Mouse (Mus musculus): ENCODE measurements around the gene Cdkn1c. TPM values are rescaled to one million over a fixed set of nuclear protein-coding genes. Genes with fewer than 3 reads are reported as not detected.

Gene Cdkn1c
- polyA plus RNA-seq, 1 experiment from 2014 or later: 0.06 TPM

DNA sequence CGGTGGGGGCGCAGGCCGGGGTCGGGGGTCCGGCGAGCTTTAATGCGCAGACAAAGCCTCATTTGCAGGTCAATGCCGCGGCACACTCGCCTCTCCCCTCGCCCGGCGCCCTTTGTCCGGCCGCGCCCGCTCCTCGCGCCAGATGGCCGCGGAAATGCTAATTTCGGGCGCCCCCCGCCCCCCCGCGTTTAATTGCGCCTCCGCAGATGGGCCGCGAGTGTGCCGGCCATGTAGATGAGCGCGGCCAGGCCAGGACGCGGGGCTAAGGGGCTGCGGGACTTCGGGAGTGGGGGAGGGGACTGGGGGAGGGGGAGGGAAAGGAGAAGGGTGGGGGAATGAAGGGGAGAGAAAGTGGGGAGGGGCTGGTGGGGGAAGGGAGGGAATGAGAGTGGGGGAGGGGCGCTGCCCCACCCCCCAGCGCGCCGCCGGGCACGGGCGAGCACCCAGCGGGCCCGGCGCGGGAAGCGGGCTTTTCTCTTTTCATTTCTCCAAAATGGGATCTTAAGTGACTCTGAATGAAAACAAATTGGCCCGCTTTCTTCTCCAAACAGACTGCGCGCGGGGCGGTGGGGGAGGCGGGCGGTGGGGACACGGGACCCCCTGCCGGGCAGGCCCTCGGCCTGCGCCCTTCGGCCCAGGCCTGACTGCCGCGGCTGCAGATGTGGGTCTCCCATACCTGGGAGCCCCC lies 22.8 kb downstream of the Cdkn1c start:
- ChIA-PET POLR2A (no interaction called here), CTCF (no interaction called here)
- DNase-seq (ENCODE audit: low read depth, low spot score) (no peak), ATAC-seq (no peak)
- in situ Hi-C loops (cut with MboI; ENCODE audit: low pct_unique_long_range_greater_than_20kb): no loop called here
- no peak for TF ChIP-seq CTCF (IDR thresholded peaks at IDR 0.05)
- no peaks in the 10 kb centered on the region for H3K27me3 ChIP-seq

DNA sequence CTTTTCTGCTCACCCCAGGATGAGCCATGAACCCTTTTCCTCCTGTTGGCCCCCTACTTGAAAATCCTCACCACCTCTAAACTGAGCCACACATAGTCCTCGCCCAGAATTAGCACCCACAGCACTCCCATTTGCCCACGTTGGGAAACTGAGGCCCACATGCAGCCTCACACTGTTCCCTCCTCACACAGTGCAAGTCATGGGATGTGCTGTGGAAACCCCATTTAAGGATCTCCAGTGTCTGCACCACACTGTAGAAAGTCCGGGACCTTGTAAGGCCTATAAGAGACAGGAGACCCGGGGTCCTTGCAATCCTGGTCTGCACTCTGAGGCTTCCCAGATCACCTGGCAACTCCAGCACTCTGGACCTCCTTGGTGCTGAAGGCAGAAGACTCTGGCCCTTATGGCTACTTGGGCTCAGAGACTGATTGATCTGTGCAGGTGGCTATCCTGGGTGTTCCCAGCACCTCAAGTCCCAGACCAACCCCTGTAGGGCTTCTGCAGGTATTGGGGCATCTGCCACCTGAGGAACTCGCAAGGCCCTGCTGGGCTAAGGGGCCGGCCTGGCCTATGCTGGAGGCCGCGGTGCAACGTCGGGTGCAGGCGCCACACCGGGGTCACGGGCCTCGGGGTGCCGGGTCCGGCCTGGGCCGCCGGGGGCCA lies 23.5 kb downstream of the Cdkn1c start:
- no peak for TF ChIP-seq CTCF (IDR thresholded peaks at IDR 0.05)
- POLR2A ChIA-PET: no interaction called here

DNA sequence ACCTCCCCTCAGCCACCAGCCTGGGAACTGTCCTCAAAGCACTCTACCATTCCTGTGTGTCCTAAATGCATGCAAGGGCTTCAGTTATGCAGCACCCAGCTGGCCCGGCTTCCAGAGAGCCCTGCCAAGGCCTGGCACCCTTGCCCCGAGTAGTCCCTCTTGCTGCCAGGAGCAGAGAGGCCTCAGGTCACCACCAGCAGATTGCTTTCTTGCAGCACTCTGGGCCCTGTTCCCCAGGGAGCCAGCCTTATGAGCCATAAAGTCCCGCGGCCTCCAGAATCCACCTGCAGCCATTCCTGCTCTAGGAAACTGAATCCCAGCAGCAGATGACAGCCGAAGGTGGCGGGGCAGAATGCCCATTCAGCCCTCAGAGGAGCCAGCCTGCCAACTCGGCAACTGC lies 27.5 kb downstream of the Cdkn1c start:
- ATAC-seq: no peak
- in situ Hi-C loops (cut with MboI; ENCODE audit: low pct_unique_long_range_greater_than_20kb): no loop called here
- TF ChIP-seq CTCF (IDR thresholded peaks at IDR 0.05): no peak
- ChIA-PET CTCF (interaction anchor here (1.3 kb wide), 1 partner anchor 283 kb away, joined by 3 read pairs; no protein-coding TSS in a partner anchor), POLR2A (no interaction called here)
- no peaks in the 10 kb centered on the region for H3K27me3 ChIP-seq
- DNase-seq (ENCODE audit: low read depth, low spot score): no peak

More for the DNA sequence above, 23.5 kb downstream of the Cdkn1c start:
- CTCF ChIA-PET: no interaction called here
- no peaks in the 10 kb centered on the region for H3K27me3 ChIP-seq
- no peak for ATAC-seq
- no peak for DNase-seq (ENCODE audit: low read depth, low spot score)
- in situ Hi-C loops (cut with MboI; ENCODE audit: low pct_unique_long_range_greater_than_20kb): no loop called here

DNA sequence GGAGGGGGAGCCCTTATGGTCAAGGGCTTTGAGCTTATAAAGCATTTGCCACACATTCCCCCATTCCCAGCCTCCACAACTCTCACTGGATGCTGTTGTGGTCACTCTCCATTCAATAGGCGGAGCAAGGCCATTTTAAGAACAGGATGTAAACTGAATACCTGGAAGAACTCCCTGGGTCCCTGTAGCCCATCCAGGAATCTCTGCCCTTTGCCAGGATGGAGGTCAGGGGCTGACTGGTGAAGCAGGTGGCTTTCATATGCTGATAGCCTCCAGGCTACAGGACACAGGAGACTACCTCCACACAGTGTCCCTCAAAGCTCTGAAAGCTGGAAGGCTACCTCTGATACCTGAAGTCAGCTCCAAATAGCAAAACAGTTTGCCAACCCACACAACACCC lies 28.2 kb downstream of the Cdkn1c start:
- ATAC-seq (no peak), DNase-seq (ENCODE audit: low read depth, low spot score) (no peak)
- TF ChIP-seq CTCF (IDR thresholded peaks at IDR 0.05): no peak
- in situ Hi-C loops (cut with MboI; ENCODE audit: low pct_unique_long_range_greater_than_20kb): no loop called here
- ChIA-PET CTCF (interaction anchor here (1.3 kb wide), 1 partner anchor 282 kb away, joined by 3 read pairs; no protein-coding TSS in a partner anchor), POLR2A (no interaction called here)
- no peaks in the 10 kb centered on the region for H3K27me3 ChIP-seq

DNA sequence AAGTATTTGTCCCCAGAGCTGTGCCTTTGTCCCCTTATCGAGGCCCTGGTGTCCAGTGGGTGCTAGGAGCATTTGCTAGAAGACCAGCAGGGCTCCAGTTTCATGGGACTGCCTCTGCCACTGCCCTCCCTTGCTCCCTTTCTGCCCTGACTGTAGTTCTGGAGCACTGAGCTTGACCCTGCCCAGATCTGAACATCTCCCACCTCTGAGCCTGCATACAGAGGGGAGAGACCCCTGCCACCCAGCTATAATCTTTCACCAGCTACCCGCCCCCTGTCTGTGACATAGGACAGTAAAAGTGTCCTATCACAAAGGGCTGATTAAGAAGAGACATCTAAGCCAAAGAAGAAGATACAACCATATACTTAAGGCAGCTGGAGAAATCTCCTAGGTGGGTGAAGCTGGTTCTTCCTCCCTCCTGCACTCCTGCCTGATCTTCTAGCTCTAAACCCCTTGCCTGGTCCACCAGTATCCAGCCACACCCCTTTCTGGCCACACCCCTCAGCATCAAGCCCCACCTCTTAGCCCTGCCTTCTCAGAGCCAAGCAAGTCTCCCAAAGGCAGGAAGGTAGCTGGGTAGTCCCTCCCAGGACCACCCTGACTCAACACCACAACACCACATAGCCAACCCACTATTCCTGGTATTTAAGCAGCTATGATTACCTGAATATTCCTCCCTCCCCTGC lies 31.9 kb downstream of the Cdkn1c start:
- TF ChIP-seq CTCF (IDR thresholded peaks at IDR 0.05): no peak
- POLR2A ChIA-PET: no interaction called here
- DNase-seq (ENCODE audit: low read depth, low spot score): no peak
- no peak for ATAC-seq
- CTCF ChIA-PET: no interaction called here
- in situ Hi-C loops (cut with MboI; ENCODE audit: low pct_unique_long_range_greater_than_20kb): no loop called here
- no peaks in the 10 kb centered on the region for H3K27me3 ChIP-seq

DNA sequence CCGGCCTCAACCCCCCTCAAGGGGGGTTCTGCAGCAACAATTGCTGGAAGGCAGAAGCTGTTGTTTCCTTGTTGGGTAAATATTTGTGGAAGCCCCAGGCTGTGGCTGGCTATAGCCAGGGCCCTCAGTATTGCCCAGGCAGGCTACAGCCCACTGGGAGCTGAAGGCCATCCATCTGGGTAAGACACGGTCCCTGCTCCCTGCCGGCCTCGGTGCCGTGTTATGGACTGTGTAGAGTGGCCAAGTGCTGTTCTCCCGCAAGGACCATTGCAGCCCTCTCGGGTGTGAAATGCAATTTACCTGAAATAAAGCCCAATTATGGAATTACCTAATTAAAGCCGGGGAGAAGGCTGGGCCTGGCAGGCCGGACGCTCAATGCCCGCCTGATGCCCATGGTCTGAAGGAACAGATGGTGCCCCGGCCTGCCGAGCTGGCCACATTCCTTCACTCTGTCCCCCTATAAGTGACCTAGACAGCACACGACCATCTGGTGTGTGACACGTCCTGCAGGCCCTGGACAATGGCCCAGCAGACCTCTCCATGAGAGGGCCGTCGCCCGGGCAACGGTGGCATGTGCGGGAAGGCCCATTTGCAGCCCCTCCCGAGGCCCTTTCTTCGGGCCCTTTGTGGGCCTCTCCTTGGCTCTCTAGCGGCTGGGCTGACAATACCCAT lies 32.6 kb downstream of the Cdkn1c start:
- H3K27me3 ChIP-seq: no peaks in the 10 kb centered on the region
- ATAC-seq (no peak), DNase-seq (ENCODE audit: low read depth, low spot score) (no peak)
- no peak for TF ChIP-seq CTCF (IDR thresholded peaks at IDR 0.05)
- POLR2A ChIA-PET: no interaction called here
- CTCF ChIA-PET: no interaction called here
- in situ Hi-C loops (cut with MboI; ENCODE audit: low pct_unique_long_range_greater_than_20kb): no loop called here

DNA sequence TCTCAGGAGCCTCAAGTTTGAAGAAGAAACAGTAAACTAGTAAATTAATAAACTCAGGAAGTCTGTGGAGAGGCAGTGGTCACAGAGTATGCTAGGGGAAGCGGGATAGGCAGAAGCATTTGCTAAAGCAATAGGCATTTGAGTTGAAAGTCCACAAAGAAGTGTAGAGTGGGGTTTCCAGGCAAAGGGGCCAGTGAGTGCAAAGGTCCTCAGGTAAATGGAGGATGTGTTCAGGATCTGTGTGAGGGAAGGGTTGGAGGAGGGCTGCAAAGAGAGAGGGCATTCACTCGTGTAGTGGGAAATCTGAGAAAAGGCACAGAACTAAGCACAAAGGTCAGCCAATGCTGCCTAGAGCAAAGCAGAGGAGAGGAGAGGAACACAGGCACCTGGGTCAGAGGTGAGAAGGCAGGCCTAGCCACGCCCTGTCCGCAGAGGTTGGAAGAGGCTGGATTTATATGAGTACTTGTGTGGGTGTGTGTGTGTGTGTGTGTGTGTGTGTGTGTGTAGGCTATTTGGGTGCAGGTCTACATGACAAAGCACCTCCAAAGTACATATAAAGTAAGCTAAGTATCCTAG lies 41.2 kb downstream of the Cdkn1c start:
- no peak for TF ChIP-seq CTCF (IDR thresholded peaks at IDR 0.05)
- no peak for ATAC-seq
- no peak for DNase-seq (ENCODE audit: low read depth, low spot score)
- POLR2A ChIA-PET: no interaction called here
- in situ Hi-C loops (cut with MboI; ENCODE audit: low pct_unique_long_range_greater_than_20kb): no loop called here
- CTCF ChIA-PET: no interaction called here
- H3K27me3 ChIP-seq: no peaks in the 10 kb centered on the region

DNA sequence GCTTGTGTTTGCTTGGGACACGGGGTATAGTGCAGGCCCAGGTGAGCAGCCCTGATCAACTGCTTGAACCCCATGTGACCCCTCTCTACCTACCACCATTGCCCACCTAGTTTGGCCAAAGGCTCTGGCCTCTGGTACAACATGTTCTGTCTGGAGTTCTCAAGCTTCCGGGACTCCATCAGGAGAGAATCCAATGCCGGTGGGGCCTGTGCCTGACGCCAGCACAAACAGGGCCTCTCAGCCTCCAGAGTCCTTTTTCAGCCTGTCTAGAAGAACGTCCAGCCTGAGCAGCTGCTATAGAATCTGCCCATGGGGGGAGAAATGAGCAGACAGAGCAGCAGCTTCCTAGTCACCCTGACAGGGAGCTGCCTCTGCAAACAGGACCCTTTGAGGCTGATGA lies 43.0 kb downstream of the Cdkn1c start:
- POLR2A ChIA-PET: no interaction called here
- in situ Hi-C loops (cut with MboI; ENCODE audit: low pct_unique_long_range_greater_than_20kb): no loop called here

DNA sequence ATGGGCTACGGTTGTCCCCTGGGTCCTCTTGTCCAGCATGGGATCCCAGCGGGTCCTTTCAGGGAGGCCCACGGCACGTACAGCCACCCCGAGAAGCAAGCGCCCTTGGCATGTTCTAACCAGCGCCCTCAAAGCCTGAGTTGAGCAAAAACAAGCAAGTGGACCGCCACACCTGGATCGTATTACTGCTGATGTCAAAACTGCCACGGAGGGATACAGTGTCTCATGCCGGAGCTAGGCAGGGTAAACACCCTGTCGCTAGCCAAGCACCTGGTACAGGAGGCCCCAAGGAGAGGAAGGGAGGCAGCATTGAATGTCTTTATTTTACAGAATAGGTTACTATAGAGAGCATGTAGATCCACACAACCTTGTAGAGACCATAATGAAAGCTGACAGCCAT lies 44.4 kb downstream of the Cdkn1c start:
- H3K27me3 ChIP-seq: no peaks in the 10 kb centered on the region
- POLR2A ChIA-PET: interaction anchor here (0.7 kb wide), 1 partner anchor 101 kb away, joined by 3 read pairs; no protein-coding TSS in a partner anchor
- CTCF ChIA-PET: interaction anchor here (1.6 kb wide), 1 partner anchor 9 kb away, joined by 4 read pairs; no protein-coding TSS in a partner anchor
- ATAC-seq: no peak
- in situ Hi-C loops (cut with MboI; ENCODE audit: low pct_unique_long_range_greater_than_20kb): no loop called here
- TF ChIP-seq CTCF (IDR thresholded peaks at IDR 0.05): no peak
- no peak for DNase-seq (ENCODE audit: low read depth, low spot score)

More for the DNA sequence above, 43.0 kb downstream of the Cdkn1c start:
- ATAC-seq: no peak
- CTCF ChIA-PET: interaction anchor here (1.2 kb wide), 1 partner anchor 49 kb away, joined by 4 read pairs; no protein-coding TSS in a partner anchor
- H3K27me3 ChIP-seq: no peaks in the 10 kb centered on the region
- TF ChIP-seq CTCF (IDR thresholded peaks at IDR 0.05): no peak
- DNase-seq (ENCODE audit: low read depth, low spot score): no peak

DNA sequence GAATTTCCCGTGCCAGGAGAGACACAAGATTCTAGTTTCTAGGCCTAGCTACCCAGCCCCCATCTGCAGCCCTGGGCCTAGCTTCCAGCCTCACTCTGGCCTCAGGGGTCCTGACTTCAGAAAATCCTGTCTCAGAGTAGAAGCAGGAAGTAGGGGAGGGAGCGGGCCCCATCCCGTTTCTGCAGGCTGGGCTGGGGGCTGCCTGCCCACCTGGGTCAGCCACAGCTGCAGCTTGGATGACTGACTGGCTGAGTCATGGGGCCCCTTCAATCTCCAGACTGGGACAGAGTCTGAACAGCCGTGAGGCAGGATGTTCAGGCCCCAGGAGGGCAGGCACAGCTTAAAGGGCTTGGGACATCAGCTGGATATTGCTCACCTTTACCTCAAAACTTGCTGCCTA lies 45.8 kb downstream of the Cdkn1c start:
- H3K27me3 ChIP-seq: no peaks in the 10 kb centered on the region
- TF ChIP-seq CTCF (IDR thresholded peaks at IDR 0.05): no peak
- CTCF ChIA-PET: no interaction called here
- POLR2A ChIA-PET: no interaction called here
- in situ Hi-C loops (cut with MboI; ENCODE audit: low pct_unique_long_range_greater_than_20kb): no loop called here
- ATAC-seq (no peak), DNase-seq (ENCODE audit: low read depth, low spot score) (no peak)

Data from Patski (cell line).